23 mouse cellular contexts compared by ENCODE assay signal in genomic region chrX:57210591-57210990, GRCm38 (mm10). TPM values are rescaled to one million over a fixed set of nuclear protein-coding genes. Genes with fewer than 3 reads are reported as not detected.
"Had no signal": no experiment of that assay in that cellular context is flagged by ENCODE, and none has a peak within 500 bp of the region (broad histone marks: within the 10 kb centered on the region; RNA-seq: fewer than 3 reads in every experiment).

No protein-coding gene starts in this region.

- DNase-seq: kidney, adult 18-20 months; kidney, adult 9 months; kidney, postnatal 14 days; layer of hippocampus, adult 9-11 months; liver, embryonic 13.5 days; lung, adult 2 months; lung, postnatal 14 days; lung, postnatal 4 days; midbrain, embryonic 14.5 days; right cerebral cortex, adult 18-20 months; right cerebral cortex, postnatal 14 days; right cerebral cortex, postnatal 4 days had no signal

RNA-seq across cellular contexts. Expression of gene Cd40lg, which starts 1.4 kb away (rescaled TPM):
- polyA plus RNA-seq: kidney, embryonic 16.5 days; limb, embryonic 11.5 days; limb, embryonic 14.5 days; liver, adult 2 months; liver, embryonic 13.5 days; liver, embryonic 16.5 days; lung, embryonic 16.5 days; midbrain, embryonic 11.5 days; midbrain, embryonic 14.5 days; midbrain, postnatal 0 days; neural tube, embryonic 12.5 days; neural tube, embryonic 15.5 days; stomach, embryonic 15.5 days had no signal
